Comparison of ENCODE assay signal across 8 mouse cellular contexts in the genomic region with DNA sequence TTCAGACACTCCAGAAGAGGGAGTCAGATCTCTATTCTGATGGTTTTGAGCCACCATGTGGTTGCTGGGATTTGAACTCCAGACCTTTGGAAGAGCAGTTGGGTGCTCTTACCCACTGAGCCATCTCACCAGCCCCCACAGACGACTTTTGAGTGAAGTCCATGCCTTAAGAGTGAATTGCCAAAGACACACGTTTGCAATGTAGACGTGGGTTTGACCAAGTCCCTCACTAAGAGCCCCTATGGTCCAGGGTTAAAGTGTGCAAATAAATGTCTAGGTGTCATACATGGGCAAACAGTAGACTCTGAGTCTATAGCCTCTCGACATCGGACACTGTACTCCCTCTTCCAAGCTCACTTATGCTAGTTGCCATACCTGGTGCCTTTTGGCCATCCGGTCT. TPM values are rescaled to one million over a fixed set of nuclear protein-coding genes. Genes with fewer than 3 reads are reported as not detected.
A peak's percentile ranks its signal among the peaks of the same experiment; 100 is the strongest.
DNase-seq lines count a peak whose midpoint lies in the region; ATAC-seq lines count a peak whose summit lies in the region.

No protein-coding gene starts in this region.

- H3K27ac ChIP-seq in limb, embryonic 10.5 days, result no peak overlapping the region

- peaks cover 45% of the 10 kb centered on the region for H3K4me1 ChIP-seq in megakaryocyte, embryonic 14.5 days
- H3K4me1 ChIP-seq in limb, embryonic 10.5 days, result peaks cover 18% of the 10 kb centered on the region

- peaks cover 18% of the 10 kb centered on the region for H3K36me3 ChIP-seq in megakaryocyte, embryonic 14.5 days (replicated peaks; ENCODE audit: low read length)
- H3K36me3 ChIP-seq in limb, embryonic 10.5 days, result peaks cover 27% of the 10 kb centered on the region
- no peaks in the 10 kb centered on the region; the same call in 1 of the 2 replicates for H3K36me3 ChIP-seq in splenic B cell, adult 2 months (ENCODE audit: control insufficient read depth, insufficient read depth, low read length, poor library complexity, severe bottlenecking)

- H3K4me3 ChIP-seq in megakaryocyte, embryonic 14.5 days (replicated peaks), result peak overlapping the region; percentile 96
- peak overlapping the region; percentile 84 for H3K4me3 ChIP-seq in limb, embryonic 10.5 days

- 86% methylated on average over 6 of the region's 6 CpGs for WGBS in limb, embryonic 10.5 days

- no peaks in the 10 kb centered on the region for H3K9me3 ChIP-seq in megakaryocyte, embryonic 14.5 days
- no peaks in the 10 kb centered on the region for H3K9me3 ChIP-seq in limb, embryonic 10.5 days (replicated peaks)

- H3K27me3 ChIP-seq in megakaryocyte, embryonic 14.5 days (replicated peaks), result peaks cover 15% of the 10 kb centered on the region
- no peaks in the 10 kb centered on the region for H3K27me3 ChIP-seq in limb, embryonic 10.5 days (ENCODE audit: low read depth, poor library complexity, severe bottlenecking)
- no peaks in the 10 kb centered on the region for H3K27me3 ChIP-seq in splenic B cell, adult 2 months (ENCODE audit: control insufficient read depth, insufficient read depth, low read length, poor library complexity, severe bottlenecking)

- ATAC-seq in CD4-positive, CD25-positive, alpha-beta regulatory T cell, adult 4 months, result no peak
- ATAC-seq in megakaryocyte, adult 5-6 weeks (ENCODE audit: poor library complexity, severe bottlenecking), result no peak
- no peak for ATAC-seq in activated CD4-positive, CD25-positive, alpha-beta regulatory T cell, adult 4 months

- DNase-seq in CD4-positive, CD25-positive, alpha-beta regulatory T cell, adult 2 months (ENCODE audit: low read depth, low spot score), result peak; percentile 28
- DNase-seq in limb, embryonic 10.5 days (ENCODE audit: low spot score), result no peak
- DNase-seq in splenic B cell, adult 2 months (ENCODE audit: low read depth, low spot score), result peak; percentile 12
- no peak for DNase-seq in layer of hippocampus, adult 11-12 months (ENCODE audit: low spot score)

RNA-seq across cellular contexts. Expression of a gene that starts 2.3 kb away (rescaled TPM):
- 10 to 100 TPM; 33.1 to 38.4 TPM for polyA plus RNA-seq in CD4-positive, CD25-positive, alpha-beta regulatory T cell, adult 4 months (2017; shearing (Covaris generic))
- polyA plus RNA-seq in megakaryocyte, embryonic 14.5 days (2012; ENCODE audit: insufficient read depth, low replicate concordance), result 2.1 and 3.5 TPM in 2 replicates
- total RNA-seq in megakaryocyte, adult 5-6 weeks (2015), result 25.8 and 28.5 TPM in 2 replicates
- 44.7 and 54.8 TPM in 2 replicates for total RNA-seq in megakaryocyte, adult 5-6 weeks (2017)
- polyA plus RNA-seq in limb, embryonic 10.5 days (2016; fragmentation: Nextera tagmentation; extraction: Ambion mirVana), result 21.4 and 29.2 TPM in 2 replicates
- polyA plus RNA-seq in activated CD4-positive, CD25-positive, alpha-beta regulatory T cell, adult 4 months (2017; shearing (Covaris generic)), result 10 to 100 TPM; 25.0 to 32.4 TPM

Comparison
In these comparisons a context has a peak if more than half of its experiments do, and no peak if none do; other contexts are left out.
1. DNase-seq: peak in CD4-positive, CD25-positive, alpha-beta regulatory T cell, adult 2 months (single experiment) and splenic B cell, adult 2 months (single experiment); none in limb, embryonic 10.5 days (single experiment) and layer of hippocampus, adult 11-12 months (single experiment).